Mouse (Mus musculus) inflammation-experienced regulatory T-cells, adult 6 months (primary cell): ENCODE results near the gene Gm11037. TPM values are rescaled to one million over a fixed set of nuclear protein-coding genes. Genes with fewer than 3 reads are reported as not detected.

Experiments
- ATAC-seq: one replicate; pipeline ENCODE4 v1.8.0; 2017
- polyA plus RNA-seq, 3 experiments: library from polyadenylated mRNA; unstranded; fragments of 100-300 nt; shearing (Covaris generic); gene quantifications; one replicate each; pipeline ENCODE4 v1.2.1; 2017

Gm11037 gene
- polyA plus RNA-seq, 3 experiments from 2014 or later, result not detected

- no peak for ATAC-seq
These were observed 3.5 kb upstream of the Gm11037 start for GRCm38 (mm10) chr2:131129836-131130235.

- ATAC-seq, result no peak
These were observed 2.4 kb upstream of the Gm11037 start for GRCm38 (mm10) chr2:131130849-131131248.

GRCm38 (mm10) chr2:131132111-131132888, 997 bp upstream of the Gm11037 start:
- no peak for ATAC-seq

GRCm38 (mm10) chr2:131134381-131134780, 1.1 kb downstream of the Gm11037 start:
- ATAC-seq, result no peak

GRCm38 (mm10) chr2:131134826-131135400, 1.6 kb downstream of the Gm11037 start:
- no peak for ATAC-seq

- no peak for ATAC-seq
These were observed 2.3 kb downstream of the Gm11037 start for GRCm38 (mm10) chr2:131135521-131136139.

GRCm38 (mm10) chr2:131138296-131138695, 5.0 kb downstream of the Gm11037 start:
- ATAC-seq, result no peak

GRCm38 (mm10) chr2:131138760-131139159, 5.5 kb downstream of the Gm11037 start:
- no peak for ATAC-seq

GRCm38 (mm10) chr2:131139287-131139686, 6.0 kb downstream of the Gm11037 start:
- ATAC-seq, result no peak

- ATAC-seq, result no peak
These were observed 6.7 kb downstream of the Gm11037 start for GRCm38 (mm10) chr2:131139886-131140532.

GRCm38 (mm10) chr2:131140533-131140905, 7.2 kb downstream of the Gm11037 start:
- no peak for ATAC-seq

GRCm38 (mm10) chr2:131141336-131141986, 8.2 kb downstream of the Gm11037 start:
- ATAC-seq, result no peak

- ATAC-seq, result peak; percentile 52
These were observed 9.3 kb downstream of the Gm11037 start for GRCm38 (mm10) chr2:131142592-131142991.

GRCm38 (mm10) chr2:131143007-131143780, 9.9 kb downstream of the Gm11037 start:
- ATAC-seq, result no peak

- no peak for ATAC-seq
These were observed 11.8 kb downstream of the Gm11037 start for GRCm38 (mm10) chr2:131145121-131145520.

GRCm38 (mm10) chr2:131145536-131145935, 12.2 kb downstream of the Gm11037 start:
- ATAC-seq, result no peak

- no peak for ATAC-seq
These were observed 13.1 kb downstream of the Gm11037 start for GRCm38 (mm10) chr2:131146193-131147042.

- no peak for ATAC-seq
These were observed 13.7 kb downstream of the Gm11037 start for GRCm38 (mm10) chr2:131147043-131147365.

- no peak for ATAC-seq
These were observed 15.3 kb downstream of the Gm11037 start for GRCm38 (mm10) chr2:131148353-131149253.

GRCm38 (mm10) chr2:131149254-131149578, 15.9 kb downstream of the Gm11037 start:
- no peak for ATAC-seq
